Mouse (Mus musculus): ENCODE results near the gene Slc5a6. TPM values are rescaled to one million over a fixed set of nuclear protein-coding genes. Genes with fewer than 3 reads are reported as not detected.
"Not testable (repeated sequence)": the region's sequence is repeated elsewhere in the genome, so short reads cannot be mapped to it uniquely, and the experiment has no call there.

Gene Slc5a6
- total and polyA plus RNA-seq, 3 experiments: 9.0 to 17.1 (median 10.9) TPM

GRCm38 (mm10) chr5:31053728-31054127, 5.0 kb upstream of the Slc5a6 start:
- H3K27ac ChIP-seq (ENCODE audit: insufficient read depth, low read depth); in situ Hi-C loops (cut with MboI; ENCODE audit: low pct_ligation_motif_present, low pct_unique_long_range_greater_than_20kb, low sequenced_read_pairs); DNase-seq (ENCODE audit: extremely low read depth); H3K9me3 ChIP-seq (replicated peaks; ENCODE audit: low read length); H3K27me3 ChIP-seq (replicated peaks); dilution Hi-C loops (cut with MboI; ENCODE audit: extremely low pct_ligation_motif_present, extremely low pct_unique_long_range_greater_than_20kb, low sequenced_read_pairs): not testable (repeated sequence)
- Histone ChIP-seq H3K79me2 (replicated peaks; ENCODE audit: control insufficient read depth, extremely low read depth, insufficient read depth, poor library complexity, severe bottlenecking) (peaks cover 24% of the 10 kb centered on the region), H3K4me3 (replicated peaks in 1 of 3; ENCODE audit: low read depth in 2 of 3, low read length in 2 of 3, poor library complexity in 1 of 3) (peak overlapping the region in 2 of 3 experiments; percentile 82 to 86), H3K4me2 (ENCODE audit: insufficient read depth, low read depth, poor library complexity, severe bottlenecking) (peak overlapping the region; percentile 57; the same call in 1 of the 2 replicates), H3K9ac (ENCODE audit: insufficient read depth, low read depth) (peak overlapping the region; percentile 52; the same call in 1 of the 2 replicates), H3K36me3 (replicated peaks in 1 of 2; ENCODE audit: control insufficient read depth in 1 of 2, insufficient read depth in 1 of 2, low read length in 1 of 2) (peaks cover 17 to 37% of the 10 kb centered on the region in 2 experiments), H3K4me1 (ENCODE audit: control insufficient read depth in 1 of 2, insufficient read depth in 2 of 2) (peaks cover 3 to 35% of the 10 kb centered on the region in 2 experiments; a peak in 2 of 4 replicates)
- 0 out of 2 replicates have a peak, but pooled peaks have one; percentile 37 for TF ChIP-seq ZNF384 (IDR thresholded peaks at IDR 0.05; ENCODE audit: low read depth, low read length)

- Histone ChIP-seq H3K4me2 (ENCODE audit: insufficient read depth, low read depth, poor library complexity, severe bottlenecking) (no peak overlapping the region), H3K27ac (ENCODE audit: insufficient read depth, low read depth) (no peak overlapping the region), H3K4me1 (ENCODE audit: control insufficient read depth in 1 of 2, insufficient read depth in 2 of 2) (peaks cover 0 to 33% of the 10 kb centered on the region in 2 experiments; a peak in 2 of 4 replicates), H3K9ac (ENCODE audit: insufficient read depth, low read depth) (no peak overlapping the region), H3K27me3 (replicated peaks) (no peaks in the 10 kb centered on the region), H3K79me2 (replicated peaks; ENCODE audit: control insufficient read depth, extremely low read depth, insufficient read depth, poor library complexity, severe bottlenecking) (peaks cover 9% of the 10 kb centered on the region), H3K4me3 (replicated peaks in 1 of 3; ENCODE audit: low read depth in 2 of 3, low read length in 2 of 3, poor library complexity in 1 of 3) (no peak overlapping the region), H3K9me3 (replicated peaks; ENCODE audit: low read length) (no peaks in the 10 kb centered on the region), H3K36me3 (replicated peaks in 1 of 2; ENCODE audit: control insufficient read depth in 1 of 2, insufficient read depth in 1 of 2, low read length in 1 of 2) (peaks cover 5 to 18% of the 10 kb centered on the region in 2 experiments)
- no peak for DNase-seq (ENCODE audit: extremely low read depth)
- TF ChIP-seq ZKSCAN1 (IDR thresholded peaks at IDR 0.05; ENCODE audit: borderline replicate concordance, low read depth, low read length): no peak
- peak in 1 of 2 experiments; percentile 14; a peak in 1 of 4 replicates for TF ChIP-seq CTCF (conservative IDR thresholded peaks at IDR 0.05 in 1 of 2, IDR thresholded peaks at IDR 0.05 in 1 of 2; ENCODE audit: low read depth in 2 of 2, low read length in 2 of 2)
- 0 out of 2 replicates have a peak, but pooled peaks have one; percentile 51 for TF ChIP-seq MYC (IDR thresholded peaks at IDR 0.05; ENCODE audit: low read depth, low read length)
- dilution Hi-C loops (cut with MboI; ENCODE audit: extremely low pct_ligation_motif_present, extremely low pct_unique_long_range_greater_than_20kb, low sequenced_read_pairs): no loop called here
- in situ Hi-C loops (cut with MboI; ENCODE audit: low pct_ligation_motif_present, low pct_unique_long_range_greater_than_20kb, low sequenced_read_pairs): no loop called here
Measured at GRCm38 (mm10) chr5:31050427-31050826, 1.7 kb upstream of the Slc5a6 start.

GRCm38 (mm10) chr5:31047848-31048762, 619 bp downstream of the Slc5a6 start, which contains the start of gene Atraid:
Atraid (plus strand) TSS chr5:31048312.
- Histone ChIP-seq H3K4me2 (ENCODE audit: insufficient read depth, low read depth, poor library complexity, severe bottlenecking) (peak within 1 kb of the TSS; percentile 86), H3K36me3 (replicated peaks in 1 of 2; ENCODE audit: control insufficient read depth in 1 of 2, insufficient read depth in 1 of 2, low read length in 1 of 2) (peaks cover 17 to 33% of the 10 kb centered on the region in 2 experiments), H3K4me1 (ENCODE audit: control insufficient read depth in 1 of 2, insufficient read depth in 2 of 2) (peaks cover 0 to 27% of the 10 kb centered on the region in 2 experiments; a peak in 2 of 4 replicates), H3K4me3 (replicated peaks in 1 of 3; ENCODE audit: low read depth in 2 of 3, low read length in 2 of 3, poor library complexity in 1 of 3) (peak within 1 kb of the TSS; percentile 78 to 89 (median 89)), H3K27me3 (replicated peaks) (no peaks in the 10 kb centered on the region), H3K9ac (ENCODE audit: insufficient read depth, low read depth) (peak within 1 kb of the TSS; percentile 83), H3K27ac (ENCODE audit: insufficient read depth, low read depth) (peak within 1 kb of the TSS; percentile 76), H3K79me2 (replicated peaks; ENCODE audit: control insufficient read depth, extremely low read depth, insufficient read depth, poor library complexity, severe bottlenecking) (peaks cover 3% of the 10 kb centered on the region; the same call in 1 of the 2 replicates), H3K9me3 (replicated peaks; ENCODE audit: low read length) (no peaks in the 10 kb centered on the region)
- peak; percentile 97 for DNase-seq (ENCODE audit: extremely low read depth)
- in situ Hi-C loops (cut with MboI; ENCODE audit: low pct_ligation_motif_present, low pct_unique_long_range_greater_than_20kb, low sequenced_read_pairs) (no loop called here), dilution Hi-C loops (cut with MboI; ENCODE audit: extremely low pct_ligation_motif_present, extremely low pct_unique_long_range_greater_than_20kb, low sequenced_read_pairs) (no loop called here)
- TF ChIP-seq GABPA (IDR thresholded peaks at IDR 0.05; ENCODE audit: insufficient replicate concordance, low read depth, low read length) (no peak; the same call in 1 of the 2 replicates), SMC3 (IDR thresholded peaks at IDR 0.05; ENCODE audit: low read depth, low read length) (no peak; the same call in 1 of the 2 replicates), BHLHE40 (IDR thresholded peaks at IDR 0.05; ENCODE audit: low read depth, low read length) (peak; percentile 84), NELFE (IDR thresholded peaks at IDR 0.05; ENCODE audit: low read depth, low read length) (peak; percentile 96), IRF4 (IDR thresholded peaks at IDR 0.05; ENCODE audit: low read depth, low read length) (peak; percentile 48), JUND (conservative IDR thresholded peaks at IDR 0.05; ENCODE audit: low read depth, low read length) (no peak), MAX (IDR thresholded peaks at IDR 0.05; ENCODE audit: low read length) (peak; percentile 84), TBP (conservative IDR thresholded peaks at IDR 0.05; ENCODE audit: low read depth, low read length) (peak; percentile 70), POLR2AphosphoS2 (IDR thresholded peaks at IDR 0.05; ENCODE audit: low read depth, low read length) (0 out of 2 replicates have a peak, but pooled peaks have one; percentile 69), CTCF (conservative IDR thresholded peaks at IDR 0.05 in 1 of 2, IDR thresholded peaks at IDR 0.05 in 1 of 2; ENCODE audit: low read depth in 2 of 2, low read length in 2 of 2) (no peak), NRF1 (IDR thresholded peaks at IDR 0.05; ENCODE audit: low read depth, low read length) (peak; percentile 60), ZMIZ1 (IDR thresholded peaks at IDR 0.05; ENCODE audit: low read depth, low read length) (peak; percentile 81; the same call in 1 of the 2 replicates), EP300 (IDR thresholded peaks at IDR 0.05; ENCODE audit: low read length) (no peak), RAD21 (IDR thresholded peaks at IDR 0.05; ENCODE audit: low read depth, low read length) (no peak), POLR2A (IDR thresholded peaks at IDR 0.05; ENCODE audit: low read depth, low read length) (peak; percentile 96), CHD2 (IDR thresholded peaks at IDR 0.05; ENCODE audit: low read length) (peak; percentile 98), ZKSCAN1 (IDR thresholded peaks at IDR 0.05; ENCODE audit: borderline replicate concordance, low read depth, low read length) (no peak), MAFK (IDR thresholded peaks at IDR 0.05; ENCODE audit: insufficient replicate concordance, low read length) (no peak), USF1 (IDR thresholded peaks at IDR 0.05; ENCODE audit: low read depth, low read length) (peak; percentile 81), RCOR1 (conservative IDR thresholded peaks at IDR 0.05; ENCODE audit: low read depth, low read length) (no peak)

All from CH12.LX (cell line).